Mouse (Mus musculus): ENCODE measurements around the gene Trf.

- TF ChIP-seq MAX (IDR thresholded peaks at IDR 0.05) (no peak), USF1 (IDR thresholded peaks at IDR 0.05; ENCODE audit: low read depth) (no peak)
These were observed 13.4 kb upstream of the Trf start for GRCm38 (mm10) chr9:103243640-103244039.

Data from C2C12 (cell line).